Mouse (Mus musculus) lung, adult 2 months (tissue): ENCODE measurements around the gene Rph3al. TPM values are rescaled to one million over a fixed set of nuclear protein-coding genes. Genes with fewer than 3 reads are reported as not detected.

Source experiments
- DNase-seq: peaks from one replicate; pipeline ENCODE4 v3.0.0; 2022
- H3K4me1 ChIP-seq: fragments of 200-500 bp; 2 replicates; pipeline ENCODE4 v1.6.1; 2011; ENCODE audit warnings: low read length; ENCODE audit not compliant: control insufficient read depth, insufficient read depth
- H3K4me3 ChIP-seq: fragments of 200-500 bp; replicated peaks from 2 replicates; pipeline ENCODE3; 2011; ENCODE audit warnings: low read depth, mild to moderate bottlenecking, control low read depth, low read length; ENCODE audit errors: extremely low read depth
- CTCF ChIP-seq: fragments of 200-500 bp; IDR thresholded peaks from 2 replicates; pipeline ENCODE4 v1.5.1; 2011; ENCODE audit warnings: mild to moderate bottlenecking, low read length, control low read depth; ENCODE audit not compliant: insufficient read depth
- POLR2A ChIP-seq: fragments of 200-500 bp; IDR thresholded peaks from 2 replicates; pipeline ENCODE4 v1.6.1; 2011; ENCODE audit warnings: low read depth, mild to moderate bottlenecking, control low read depth, low read length, borderline replicate concordance; ENCODE audit errors: extremely low read depth
- WGBS: fragments of 180-500 bp; shearing (Covaris S2); methylation state at CpG from one replicate; pipeline ENCODE4 v1.1.7; 2018; 5-methylcytosine and 5-hydroxymethylcytosine counted together
- polyA plus RNA-seq: library from polyadenylated mRNA; depleted of rRNA; stranded (reverse); fragments of >200 nt; gene quantifications from 2 replicates; pipeline ENCODE4 v1.2.3, GENCODE M21; 2012; rRNA removed

Gene Rph3al
- 15.5 and 17.7 TPM in 2 replicates for polyA plus RNA-seq

- Histone ChIP-seq H3K4me1 (peaks cover 28% of the 10 kb centered on the region), H3K4me3 (peak within 1 kb of the TSS; percentile 21)
- DNase-seq = no peak
- TF ChIP-seq CTCF (no peak), POLR2A (no peak)
- WGBS = 39% methylated on average over 6 of the region's 6 CpGs
These were observed at the start of gene Rph3al for GRCm38 (mm10) chr11:75938379-75938906. TSS of gene Rph3al (minus strand) at chr11:75938429.

GRCm38 (mm10) chr11:75985948-75986347 lies 47.7 kb upstream of the Rph3al start:
- WGBS = 78% methylated on average over 7 of the region's 7 CpGs
- TF ChIP-seq CTCF (no peak), POLR2A (no peak)
- Histone ChIP-seq H3K4me1 (no peaks in the 10 kb centered on the region), H3K4me3 (no peak overlapping the region)
- no peak for DNase-seq

DNA sequence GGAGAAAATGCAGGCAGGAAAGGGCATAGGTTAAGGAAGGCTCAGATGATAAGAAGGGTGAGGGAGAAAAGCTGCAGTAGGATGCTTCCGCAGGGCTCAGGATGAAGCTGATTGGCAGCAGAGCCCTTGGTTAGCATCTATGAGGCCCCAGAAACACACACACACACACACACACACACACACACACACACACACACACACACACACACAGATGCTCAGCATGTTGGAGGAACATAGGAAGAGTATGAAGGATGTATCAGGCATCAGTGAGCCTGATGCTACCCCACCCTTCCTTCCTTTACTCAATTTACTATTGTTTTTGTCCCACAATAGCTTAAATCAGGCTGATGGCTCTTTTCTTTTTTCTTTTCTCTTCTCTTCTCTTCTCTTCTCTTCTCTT lies 46.4 kb upstream of the Rph3al start:
- H3K4me3 ChIP-seq = no peak overlapping the region
- DNase-seq = no peak
- WGBS = 35% methylated on average over 1 of the region's 1 CpGs
- H3K4me1 ChIP-seq = no peaks in the 10 kb centered on the region
- TF ChIP-seq CTCF = no peak
- no peak for TF ChIP-seq POLR2A

DNA sequence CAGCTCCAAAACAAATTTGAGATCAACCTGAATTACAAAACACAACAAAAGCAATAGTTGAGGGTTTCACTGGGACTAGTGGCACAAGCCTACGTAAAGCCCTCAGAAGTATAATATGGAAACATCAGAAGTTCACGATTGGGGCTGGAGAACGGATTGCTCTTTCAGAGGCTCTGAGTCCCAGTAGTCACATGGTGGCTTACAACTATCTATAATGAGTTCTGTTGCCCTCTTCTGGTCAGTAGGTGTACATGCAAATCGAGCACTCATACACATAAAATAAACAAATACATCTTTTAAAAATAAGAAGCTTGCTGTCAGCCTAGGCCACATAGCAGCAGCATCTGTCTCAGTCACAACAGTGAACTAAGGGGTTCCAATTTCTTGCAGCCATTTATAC lies 45.0 kb upstream of the Rph3al start:
- 73% methylated on average over 4 of the region's 4 CpGs for WGBS
- DNase-seq = no peak
- no peaks in the 10 kb centered on the region for H3K4me1 ChIP-seq
- H3K4me3 ChIP-seq = no peak overlapping the region
- no peak for TF ChIP-seq POLR2A
- no peak for TF ChIP-seq CTCF

GRCm38 (mm10) chr11:75980413-75980812 lies 42.2 kb upstream of the Rph3al start:
- no peak for DNase-seq

GRCm38 (mm10) chr11:75978051-75978450 lies 39.8 kb upstream of the Rph3al start:
- DNase-seq = no peak
- WGBS = 63% methylated on average over 6 of the region's 6 CpGs

More at GRCm38 (mm10) chr11:75980413-75980812, 42.2 kb upstream of the Rph3al start:
- no peak overlapping the region for H3K4me3 ChIP-seq
- TF ChIP-seq CTCF = no peak
- no peak for TF ChIP-seq POLR2A
- WGBS = 69% methylated on average over 2 of the region's 2 CpGs
- no peaks in the 10 kb centered on the region for H3K4me1 ChIP-seq

GRCm38 (mm10) chr11:75976748-75977147 lies 38.5 kb upstream of the Rph3al start:
- 44% methylated on average over 8 of the region's 8 CpGs for WGBS
- TF ChIP-seq CTCF = no peak
- Histone ChIP-seq H3K4me3 (no peak overlapping the region), H3K4me1 (no peaks in the 10 kb centered on the region)
- DNase-seq = no peak

More at GRCm38 (mm10) chr11:75978051-75978450, 39.8 kb upstream of the Rph3al start:
- Histone ChIP-seq H3K4me3 (no peak overlapping the region), H3K4me1 (no peaks in the 10 kb centered on the region)
- no peak for TF ChIP-seq CTCF

GRCm38 (mm10) chr11:75973988-75974387 lies 35.8 kb upstream of the Rph3al start:
- WGBS = 83% methylated on average over 1 of the region's 1 CpGs
- no peak for DNase-seq
- no peaks in the 10 kb centered on the region for H3K4me1 ChIP-seq
- no peak overlapping the region for H3K4me3 ChIP-seq
- TF ChIP-seq POLR2A (no peak), CTCF (peak; percentile 47)

DNA sequence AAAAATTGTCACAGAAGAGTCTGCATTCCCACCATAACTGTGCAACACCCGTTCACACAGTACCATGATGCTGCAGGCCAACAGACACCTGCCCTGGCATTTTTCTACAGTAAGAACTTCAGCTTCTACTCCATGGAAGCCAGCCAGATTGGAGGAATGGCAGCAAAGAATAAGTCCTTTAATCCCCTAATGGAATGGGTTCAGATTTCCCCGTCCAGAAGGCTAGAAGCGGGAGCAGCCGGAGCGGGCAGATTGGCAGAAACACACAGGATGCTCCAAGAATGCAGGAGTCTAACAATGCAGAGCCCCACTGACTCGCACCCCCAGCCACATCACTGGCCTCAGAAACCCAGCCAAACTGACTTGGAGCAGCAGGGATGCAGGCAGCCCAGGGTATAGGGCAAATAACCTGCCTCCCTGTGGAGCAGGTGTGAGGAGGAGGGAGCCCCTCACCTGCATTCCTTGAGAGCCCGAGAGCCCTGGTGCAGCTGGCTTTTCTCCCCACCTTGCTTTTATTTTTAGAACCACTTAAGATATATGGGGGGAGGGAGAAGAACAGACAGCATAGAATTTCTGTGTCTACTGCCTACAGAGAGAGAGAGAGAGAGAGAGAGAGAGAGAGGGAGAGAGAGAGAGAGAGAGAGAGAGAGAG lies 34.8 kb upstream of the Rph3al start:
- no peak for DNase-seq
- no peaks in the 10 kb centered on the region for H3K4me1 ChIP-seq
- TF ChIP-seq CTCF (no peak), POLR2A (no peak)
- no peak overlapping the region for H3K4me3 ChIP-seq
- WGBS = 28% methylated on average over 7 of the region's 7 CpGs

GRCm38 (mm10) chr11:75972188-75972587 lies 34.0 kb upstream of the Rph3al start:
- Histone ChIP-seq H3K4me3 (no peak overlapping the region), H3K4me1 (no peaks in the 10 kb centered on the region)
- TF ChIP-seq POLR2A (no peak), CTCF (no peak)
- DNase-seq = no peak
- WGBS = 89% methylated on average over 3 of the region's 3 CpGs

- no peak for DNase-seq
- Histone ChIP-seq H3K4me3 (no peak overlapping the region), H3K4me1 (peaks cover 5% of the 10 kb centered on the region)
- 31% methylated on average over 3 of the region's 3 CpGs for WGBS
- TF ChIP-seq CTCF (no peak), POLR2A (no peak)
These were observed 32.4 kb upstream of the Rph3al start for GRCm38 (mm10) chr11:75970629-75971028.

- TF ChIP-seq CTCF = no peak
- WGBS = 94% methylated on average over 6 of the region's 6 CpGs
- no peak for DNase-seq
- Histone ChIP-seq H3K4me1 (peaks cover 6% of the 10 kb centered on the region), H3K4me3 (no peak overlapping the region)
These were observed 30.5 kb upstream of the Rph3al start for GRCm38 (mm10) chr11:75968761-75969160.
